Mouse (Mus musculus) ES-E14 (cell line): ENCODE data around the gene Fcnb. TPM values are rescaled to one million over a fixed set of nuclear protein-coding genes. Genes with fewer than 3 reads are reported as not detected.

Source experiments
- DNase-seq: peaks from one replicate; pipeline ENCODE4 v3.0.0-alpha.2; 2013; ENCODE audit warnings: low read depth, low spot score
- H3K27ac ChIP-seq: 2 replicates; pipeline ENCODE4 v1.5.1; 2012; ENCODE audit warnings: low read depth, mild to moderate bottlenecking, low read length, moderate library complexity, mixed read lengths; ENCODE audit not compliant: poor library complexity, insufficient read depth, severe bottlenecking
- H3K36me3 ChIP-seq: 2 replicates; pipeline ENCODE4 v1.6.1; 2012; ENCODE audit warnings: mild to moderate bottlenecking, low read length, moderate library complexity, mixed read lengths; ENCODE audit not compliant: control insufficient read depth, poor library complexity, insufficient read depth, severe bottlenecking
- H3K4me1 ChIP-seq, 2 experiments: fragments of 150-350 bp in 1 of 2; sonication (generic) in 1 of 2; 2 replicates each; pipeline ENCODE4 v1.6.1; 2012; ENCODE audit warnings: low read length in 2 of 2, mild to moderate bottlenecking in 1 of 2, mixed read lengths in 1 of 2; ENCODE audit not compliant: control insufficient read depth in 2 of 2, insufficient read depth in 2 of 2, poor library complexity in 1 of 2
- H3K4me3 ChIP-seq, 2 experiments: fragments of 150-350 bp in 1 of 2; sonication (generic) in 1 of 2; 2 replicates each; pipeline ENCODE4 v1.5.1; 2012; ENCODE audit warnings: low read length in 2 of 2, low read depth in 1 of 2, mild to moderate bottlenecking in 1 of 2, mixed read lengths in 1 of 2; ENCODE audit not compliant: insufficient read depth in 1 of 2, poor library complexity in 1 of 2, severe bottlenecking in 1 of 2
- H3K9ac ChIP-seq: 2 replicates; pipeline ENCODE4 v1.6.1; 2012; ENCODE audit warnings: low read depth, mild to moderate bottlenecking, low read length, mixed read lengths; ENCODE audit not compliant: poor library complexity, insufficient read depth, severe bottlenecking
- H3K9me3 ChIP-seq: fragments of 150-350 bp; sonication (generic); 2 replicates; pipeline ENCODE4 v1.6.1; 2012; ENCODE audit warnings: low read depth, mild to moderate bottlenecking, low read length; ENCODE audit not compliant: control insufficient read depth, insufficient read depth
- CHD2 ChIP-seq: IDR thresholded peaks from 2 replicates; pipeline ENCODE4 v1.6.1; 2014; ENCODE audit warnings: mild to moderate bottlenecking, low read depth, low read length, inconsistent platforms
- HCFC1 ChIP-seq: IDR thresholded peaks from 2 replicates; pipeline ENCODE4 v1.6.1; 2012; ENCODE audit warnings: low read length, inconsistent platforms, borderline replicate concordance; ENCODE audit not compliant: insufficient read depth
- MAFK ChIP-seq: IDR thresholded peaks from 2 replicates; pipeline ENCODE4 v1.6.1; 2014; ENCODE audit warnings: mild to moderate bottlenecking, low read depth, low read length, inconsistent platforms; ENCODE audit not compliant: insufficient read depth
- ZC3H11A ChIP-seq: IDR thresholded peaks from 2 replicates; pipeline ENCODE4 v1.6.1; 2012; ENCODE audit warnings: low read depth, mild to moderate bottlenecking, inconsistent platforms, low read length, borderline replicate concordance
- ZNF384 ChIP-seq: IDR thresholded peaks from 2 replicates; pipeline ENCODE4 v1.6.1; 2012; ENCODE audit warnings: low read depth, low read length, inconsistent platforms
- in situ Hi-C, 2 experiments: fragments of 600-800 bp; cut with MboI; formaldehyde crosslinking; loops; one replicate each; pipeline ENCODE4 v1.15.1; 2025; ENCODE audit warnings: low sequenced_read_pairs in 2 of 2, inconsistent platforms in 1 of 2; ENCODE audit not compliant: unreplicated experiment in 2 of 2
- total RNA-seq: library from RNA; depleted of rRNA; stranded (reverse); fragments of 300-350 nt; gene quantifications from 2 replicates; pipeline ENCODE4 v1.2.3, GENCODE M21; 2012

Gene Fcnb
- total RNA-seq, 1 experiment = not detected

DNA sequence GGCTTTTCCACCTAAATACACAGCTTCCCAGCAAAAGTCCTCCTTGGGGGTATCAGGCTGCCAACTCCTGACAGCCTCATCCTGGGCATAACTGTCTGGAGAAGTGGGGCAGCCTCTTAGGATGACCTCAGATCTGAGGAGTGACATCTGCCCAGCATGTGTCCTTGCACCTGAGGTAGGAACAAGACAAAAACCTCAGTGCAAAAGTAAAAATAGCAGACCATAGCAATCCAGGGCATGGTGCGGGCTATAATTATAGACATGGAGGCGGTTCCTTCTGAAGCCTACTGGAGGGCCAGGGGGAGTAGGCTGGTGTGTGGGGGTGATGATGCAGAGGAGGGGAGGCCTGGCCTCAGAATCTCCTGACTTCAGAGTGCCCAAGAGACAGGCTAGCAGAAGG lies 39.2 kb upstream of the Fcnb start:
- in situ Hi-C loops = no loop called here
- no peak overlapping the region for H3K9ac ChIP-seq
- no peak for TF ChIP-seq CHD2
- no peak for TF ChIP-seq ZNF384
- no peak overlapping the region for H3K4me3 ChIP-seq
- H3K36me3 ChIP-seq = no peaks in the 10 kb centered on the region
- no peak overlapping the region for H3K27ac ChIP-seq
- H3K9me3 ChIP-seq = no peaks in the 10 kb centered on the region
- no peak for DNase-seq
- H3K4me1 ChIP-seq = no peaks in the 10 kb centered on the region

- no peak for TF ChIP-seq ZC3H11A
- no peak for TF ChIP-seq ZNF384
- no peak for TF ChIP-seq MAFK
- no peak for TF ChIP-seq CHD2
- TF ChIP-seq HCFC1 = no peak
- no peaks in the 10 kb centered on the region for H3K36me3 ChIP-seq
- H3K27ac ChIP-seq = no peak overlapping the region
- no peaks in the 10 kb centered on the region for H3K4me1 ChIP-seq
- no peak for DNase-seq
- H3K4me3 ChIP-seq = no peak overlapping the region
- H3K9me3 ChIP-seq = no peaks in the 10 kb centered on the region
- no peak overlapping the region for H3K9ac ChIP-seq
- in situ Hi-C loops = no loop called here
Measured at GRCm38 (mm10) chr2:28121309-28121708, 36.6 kb upstream of the Fcnb start.

DNA sequence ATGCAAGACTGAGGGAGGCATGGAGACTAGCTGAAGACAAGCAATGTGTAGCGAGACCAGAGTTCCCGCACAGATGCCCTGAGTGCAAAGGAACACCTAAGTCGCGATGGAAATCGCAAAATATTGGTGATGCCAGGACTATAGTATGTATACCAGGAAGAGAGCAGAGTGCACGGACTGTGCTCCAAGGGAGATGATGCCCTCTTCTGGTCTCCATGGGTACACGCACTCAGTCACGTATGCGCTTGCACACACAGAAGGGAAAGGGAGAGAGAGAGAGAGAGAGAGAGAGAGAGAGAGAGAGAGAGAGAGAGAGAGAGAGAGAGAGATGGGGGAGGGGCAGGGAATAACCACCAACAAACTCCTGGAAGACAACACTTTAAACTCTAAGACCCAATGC lies 35.7 kb upstream of the Fcnb start:
- H3K9ac ChIP-seq = no peak overlapping the region
- no peak overlapping the region for H3K27ac ChIP-seq
- DNase-seq = no peak
- TF ChIP-seq ZNF384 (no peak), HCFC1 (no peak), ZC3H11A (no peak), CHD2 (no peak), MAFK (no peak)
- in situ Hi-C loops = no loop called here
- H3K4me1 ChIP-seq = no peaks in the 10 kb centered on the region
- no peaks in the 10 kb centered on the region for H3K9me3 ChIP-seq
- no peak overlapping the region for H3K4me3 ChIP-seq
- H3K36me3 ChIP-seq = no peaks in the 10 kb centered on the region

DNA sequence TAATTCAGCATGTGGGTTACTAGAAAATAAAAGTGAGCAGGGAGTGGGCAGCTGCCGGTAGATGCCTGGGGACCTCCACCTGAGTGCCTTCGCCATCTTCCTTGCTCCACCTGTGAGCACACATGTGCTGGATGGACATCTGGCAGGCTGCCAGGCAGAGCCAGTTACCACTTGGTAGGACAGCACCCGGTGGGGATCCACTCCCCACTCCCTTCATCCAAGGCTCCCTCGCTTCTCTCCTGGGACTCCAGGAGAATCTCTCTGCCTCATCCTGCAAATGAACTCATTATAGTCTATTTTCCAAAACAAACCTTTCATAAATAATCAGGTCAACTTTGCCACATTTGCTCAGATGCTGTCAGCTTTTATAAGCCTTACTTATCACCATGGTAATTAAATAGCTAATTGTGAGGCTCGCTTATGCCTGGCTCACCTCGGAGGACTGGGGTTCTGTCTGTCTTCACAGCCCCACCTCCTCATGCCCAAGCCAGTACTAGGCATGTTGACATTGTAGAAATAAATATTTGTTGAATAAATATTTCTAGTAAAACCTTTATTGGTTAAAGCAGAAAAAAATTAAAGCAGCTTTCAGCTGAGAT lies 33.9 kb upstream of the Fcnb start:
- no peaks in the 10 kb centered on the region for H3K36me3 ChIP-seq

GRCm38 (mm10) chr2:28117490-28118308 lies 33.0 kb upstream of the Fcnb start:
- DNase-seq = no peak
- no peaks in the 10 kb centered on the region for H3K4me1 ChIP-seq

More for the DNA sequence above, 33.9 kb upstream of the Fcnb start:
- no peak overlapping the region for H3K27ac ChIP-seq
- in situ Hi-C loops = no loop called here
- TF ChIP-seq ZNF384 = no peak
- no peak for DNase-seq
- H3K9ac ChIP-seq = no peak overlapping the region
- H3K4me3 ChIP-seq = no peak overlapping the region
- H3K9me3 ChIP-seq = no peaks in the 10 kb centered on the region
- no peaks in the 10 kb centered on the region for H3K4me1 ChIP-seq

More at GRCm38 (mm10) chr2:28117490-28118308, 33.0 kb upstream of the Fcnb start:
- no peak for TF ChIP-seq HCFC1
- no peak for TF ChIP-seq ZNF384
- TF ChIP-seq ZC3H11A = no peak
- TF ChIP-seq MAFK = no peak
- no peak for TF ChIP-seq CHD2
- Histone ChIP-seq H3K4me3 (no peak overlapping the region), H3K9me3 (no peaks in the 10 kb centered on the region), H3K9ac (no peak overlapping the region), H3K27ac (no peak overlapping the region), H3K36me3 (no peaks in the 10 kb centered on the region)
- in situ Hi-C loops = no loop called here
